Mouse (Mus musculus): ENCODE measurements around the gene Pcyt1a.

DNA sequence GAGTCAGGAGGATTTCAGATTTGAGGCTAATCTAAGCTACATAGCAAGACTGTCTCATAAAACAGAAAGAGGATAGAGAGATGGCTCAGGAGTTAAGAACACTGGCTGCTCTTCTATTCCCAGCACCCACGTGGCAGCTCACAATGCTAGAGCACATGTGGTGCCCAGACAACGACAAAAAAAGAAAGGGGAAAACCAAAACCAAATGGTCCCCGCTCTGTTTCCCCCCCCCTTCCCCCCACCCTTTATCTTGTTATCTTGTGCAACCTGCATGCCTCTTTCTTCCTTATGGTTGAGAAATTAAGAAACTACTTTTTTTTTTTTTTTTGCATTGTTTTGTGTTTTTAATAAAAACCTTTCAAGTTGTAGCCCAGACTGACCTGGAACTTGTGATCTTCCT, 37.8 kb downstream of the Pcyt1a start:
- no peak for TF ChIP-seq CTCF (IDR thresholded peaks at IDR 0.05; ENCODE audit: low read depth, low read length)
- TF ChIP-seq POLR2A (IDR thresholded peaks at IDR 0.05; ENCODE audit: extremely low read depth, insufficient read depth, low read length), result no peak

Data from liver, adult 2 months (tissue).